Mouse (Mus musculus) R1 (cell line): ENCODE data around the gene Lrrc74a.

Experiments used
- DNase-seq: peaks from one replicate; pipeline ENCODE4 v3.0.0-alpha.2; 2018; ENCODE audit warnings: low read depth, low spot score

The Lrrc74a gene

GRCm38 (mm10) chr12:86786149-86787019 is 52.2 kb downstream of the Lrrc74a start:
- DNase-seq, result no peak

GRCm38 (mm10) chr12:86787020-86787553 is 52.9 kb downstream of the Lrrc74a start:
- peak; percentile 84 for DNase-seq

GRCm38 (mm10) chr12:86790100-86790848 is 56.1 kb downstream of the Lrrc74a start:
- no peak for DNase-seq

GRCm38 (mm10) chr12:86790849-86791127 is 56.6 kb downstream of the Lrrc74a start:
- no peak for DNase-seq

GRCm38 (mm10) chr12:86791987-86792386 is 57.8 kb downstream of the Lrrc74a start:
- DNase-seq, result peak; percentile 70

- peak; percentile 75 for DNase-seq
Observed at GRCm38 (mm10) chr12:86793830-86794229, 59.7 kb downstream of the Lrrc74a start.

GRCm38 (mm10) chr12:86794331-86794730 is 60.2 kb downstream of the Lrrc74a start:
- no peak for DNase-seq

GRCm38 (mm10) chr12:86795076-86795837 is 61.1 kb downstream of the Lrrc74a start:
- DNase-seq, result peak; percentile 90

GRCm38 (mm10) chr12:86795838-86796232 is 61.7 kb downstream of the Lrrc74a start:
- peak; percentile 95 for DNase-seq

- no peak for DNase-seq
Observed at GRCm38 (mm10) chr12:86796351-86796750, 62.2 kb downstream of the Lrrc74a start.

- no peak for DNase-seq
Observed at GRCm38 (mm10) chr12:86797771-86798170, 63.6 kb downstream of the Lrrc74a start.

- DNase-seq, result peak; percentile 94
Observed at GRCm38 (mm10) chr12:86798773-86799540, 64.8 kb downstream of the Lrrc74a start.

GRCm38 (mm10) chr12:86799786-86800185 is 65.6 kb downstream of the Lrrc74a start:
- no peak for DNase-seq

- peak; percentile 40 for DNase-seq
Observed at GRCm38 (mm10) chr12:86800336-86800735, 66.2 kb downstream of the Lrrc74a start.

- peak; percentile 92 for DNase-seq
Observed at GRCm38 (mm10) chr12:86800765-86801147, 66.6 kb downstream of the Lrrc74a start.

GRCm38 (mm10) chr12:86801148-86802004 is 67.2 kb downstream of the Lrrc74a start:
- peak; percentile 90 for DNase-seq

GRCm38 (mm10) chr12:86802005-86802671 is 68.0 kb downstream of the Lrrc74a start:
- peak; percentile 97 for DNase-seq

GRCm38 (mm10) chr12:86802899-86803298 is 68.7 kb downstream of the Lrrc74a start:
- no peak for DNase-seq

GRCm38 (mm10) chr12:86803651-86804307 is 69.6 kb downstream of the Lrrc74a start:
- DNase-seq, result no peak
